26 mouse cellular contexts compared by ENCODE assay signal in genomic region chr1:133843900-133844299, GRCm38 (mm10). TPM values are rescaled to one million over a fixed set of nuclear protein-coding genes. Genes with fewer than 3 reads are reported as not detected.
DNase-seq lines count a peak whose midpoint lies in the region; ATAC-seq and TF ChIP-seq lines count a peak whose summit lies in the region.
"Had no signal": no experiment of that assay in that cellular context is flagged by ENCODE, and none has a peak within 500 bp of the region (broad histone marks: within the 10 kb centered on the region; RNA-seq: fewer than 3 reads in every experiment).

No protein-coding gene starts in this region.

- H3K27ac ChIP-seq in hindbrain, embryonic 13.5 days = peak overlapping the region; percentile 19; the same call in 1 of the 2 replicates
- no peak overlapping the region for H3K27ac ChIP-seq in hindbrain, postnatal 0 days
- H3K27ac ChIP-seq in embryonic fibroblast, embryonic 13.5 days (ENCODE audit: insufficient read depth, low read length) = 0 out of 2 replicates have a peak overlapping the region, but pooled peaks have one; percentile 4
- H3K27ac ChIP-seq in liver, embryonic 11.5 days (ENCODE audit: low read depth, low read length) = no peak overlapping the region
- H3K27ac ChIP-seq in liver, embryonic 16.5 days (ENCODE audit: low read length) = peak overlapping the region; percentile 43
- H3K27ac ChIP-seq: forebrain, embryonic 12.5 days; heart, embryonic 15.5 days; layer of hippocampus, adult 2 months; limb, embryonic 13.5 days; macrophage; neural tube, embryonic 13.5 days had no signal

- H3K36me3 ChIP-seq in hindbrain, embryonic 13.5 days = no peaks in the 10 kb centered on the region
- H3K36me3 ChIP-seq in hindbrain, postnatal 0 days (ENCODE audit: insufficient read depth, low read length) = no peaks in the 10 kb centered on the region
- H3K36me3 ChIP-seq in liver, embryonic 11.5 days (ENCODE audit: control insufficient read depth, insufficient read depth, low read length) = no peaks in the 10 kb centered on the region
- no peaks in the 10 kb centered on the region for H3K36me3 ChIP-seq in liver, embryonic 16.5 days (ENCODE audit: control insufficient read depth, insufficient read depth)
- H3K36me3 ChIP-seq: forebrain, embryonic 12.5 days; heart, embryonic 15.5 days; limb, embryonic 13.5 days; neural tube, embryonic 13.5 days had no signal

- TF ChIP-seq POLR2A in embryonic fibroblast, embryonic 13.5 days (IDR thresholded peaks at IDR 0.05; ENCODE audit: low read depth, low read length) = no peak

- H3K27me3 ChIP-seq in hindbrain, embryonic 13.5 days = no peaks in the 10 kb centered on the region
- H3K27me3 ChIP-seq in hindbrain, postnatal 0 days (ENCODE audit: insufficient read depth, low read length) = no peaks in the 10 kb centered on the region
- H3K27me3 ChIP-seq in liver, embryonic 11.5 days (replicated peaks; ENCODE audit: control insufficient read depth, insufficient read depth, low read length) = no peaks in the 10 kb centered on the region
- no peaks in the 10 kb centered on the region for H3K27me3 ChIP-seq in liver, embryonic 16.5 days (ENCODE audit: control insufficient read depth, insufficient read depth, low read depth, low read length)
- H3K27me3 ChIP-seq: heart, embryonic 15.5 days; neural tube, embryonic 13.5 days; Patski had no signal

- H3K9me3 ChIP-seq in hindbrain, embryonic 13.5 days = no peaks in the 10 kb centered on the region
- H3K9me3 ChIP-seq in hindbrain, postnatal 0 days (ENCODE audit: low read length) = no peaks in the 10 kb centered on the region
- H3K9me3 ChIP-seq in liver, embryonic 11.5 days (ENCODE audit: control insufficient read depth, low read length) = no peaks in the 10 kb centered on the region; the same call in 1 of the 2 replicates
- H3K9me3 ChIP-seq in liver, embryonic 16.5 days (replicated peaks; ENCODE audit: control insufficient read depth, low read length) = no peaks in the 10 kb centered on the region
- H3K9me3 ChIP-seq: forebrain, embryonic 12.5 days; heart, embryonic 15.5 days; limb, embryonic 13.5 days; neural tube, embryonic 13.5 days had no signal

- no peak overlapping the region for H3K9ac ChIP-seq in hindbrain, embryonic 13.5 days
- H3K9ac ChIP-seq in hindbrain, postnatal 0 days (replicated peaks; ENCODE audit: low read length) = no peak overlapping the region
- no peak overlapping the region for H3K9ac ChIP-seq in liver, embryonic 11.5 days (ENCODE audit: low read depth, low read length)
- H3K9ac ChIP-seq in liver, embryonic 16.5 days (ENCODE audit: low read depth, low read length) = 0 out of 2 replicates have a peak overlapping the region, but pooled peaks have one; percentile 17
- H3K9ac ChIP-seq: forebrain, embryonic 12.5 days; forebrain, postnatal 0 days; heart, embryonic 15.5 days; limb, embryonic 13.5 days; neural tube, embryonic 13.5 days had no signal

- TF ChIP-seq CTCF in hindbrain, postnatal 0 days (IDR thresholded peaks at IDR 0.05; ENCODE audit: low read depth) = no peak
- no peak for TF ChIP-seq CTCF in embryonic fibroblast, embryonic 13.5 days (IDR thresholded peaks at IDR 0.05; ENCODE audit: borderline replicate concordance, insufficient read depth, low read length)

- 85% methylated on average over 6 of the region's 6 CpGs for WGBS in hindbrain, embryonic 13.5 days
- 90% methylated on average over 6 of the region's 6 CpGs for WGBS in hindbrain, postnatal 0 days
- 42% methylated on average over 6 of the region's 6 CpGs for WGBS in liver, embryonic 11.5 days
- 28% methylated on average over 6 of the region's 6 CpGs for WGBS in liver, embryonic 16.5 days (ENCODE audit: insufficient replicate concordance)

- intact Hi-C loops in heart, postnatal 14 days (cut with DNase I) = no loop called here

- no peak for DNase-seq in hindbrain, postnatal 0 days (ENCODE audit: low spot score)
- no peak for DNase-seq in liver, embryonic 11.5 days (ENCODE audit: low spot score)
- DNase-seq in right cerebral cortex, adult 2 months (ENCODE audit: low spot score in 2 of 2) = no peak
- no peak for DNase-seq in heart, postnatal 14 days
- DNase-seq in urinary bladder, postnatal 25 days (ENCODE audit: low spot score) = no peak
- DNase-seq: adrenal gland, postnatal 10 days; cerebellum, adult 11 months; cerebellum, adult 9-10 months; cerebellum, postnatal 36 days; forebrain, postnatal 0 days; heart, postnatal 4 days; kidney, adult 2 months; kidney, postnatal 36 days; lung, adult 2 months; thymus, postnatal 14 days had no signal

- no peak overlapping the region for H3K4me2 ChIP-seq in hindbrain, embryonic 13.5 days
- no peak overlapping the region for H3K4me2 ChIP-seq in hindbrain, postnatal 0 days (ENCODE audit: low read depth, low read length)
- H3K4me2 ChIP-seq in liver, embryonic 11.5 days = no peak overlapping the region; the same call in 1 of the 2 replicates
- H3K4me2 ChIP-seq in liver, embryonic 16.5 days (ENCODE audit: low read depth, low read length) = peak overlapping the region; percentile 14; the same call in 1 of the 2 replicates
- H3K4me2 ChIP-seq: forebrain, embryonic 12.5 days; heart, embryonic 15.5 days; limb, embryonic 13.5 days; midbrain, embryonic 11.5 days; neural tube, embryonic 13.5 days had no signal

- H3K4me1 ChIP-seq in hindbrain, embryonic 13.5 days (replicated peaks) = peaks cover 54% of the 10 kb centered on the region
- H3K4me1 ChIP-seq in hindbrain, postnatal 0 days (ENCODE audit: insufficient read depth, low read length) = peaks cover 13% of the 10 kb centered on the region
- 0 out of 2 replicates have a peak, but pooled peaks cover 6% of the 10 kb centered on the region for H3K4me1 ChIP-seq in embryonic fibroblast, embryonic 13.5 days (ENCODE audit: control insufficient read depth, insufficient read depth, low read length)
- H3K4me1 ChIP-seq in liver, embryonic 11.5 days (replicated peaks; ENCODE audit: control insufficient read depth, insufficient read depth, low read length) = peaks cover 31% of the 10 kb centered on the region
- H3K4me1 ChIP-seq in liver, embryonic 16.5 days (ENCODE audit: control insufficient read depth, low read depth, low read length) = peaks cover 26% of the 10 kb centered on the region
- H3K4me1 ChIP-seq: heart, embryonic 15.5 days had no signal

- ATAC-seq in hindbrain, embryonic 13.5 days (ENCODE audit: low FRiP score) = no peak
- no peak for ATAC-seq in hindbrain, postnatal 0 days
- ATAC-seq in liver, embryonic 11.5 days (replicated peaks; ENCODE audit: low FRiP score) = peak; percentile 84
- ATAC-seq in liver, embryonic 16.5 days (ENCODE audit: low read depth) = peak; percentile 88
- ATAC-seq: forebrain, postnatal 0 days; Patski had no signal

- H3K4me3 ChIP-seq in hindbrain, embryonic 13.5 days = no peak overlapping the region
- H3K4me3 ChIP-seq in hindbrain, postnatal 0 days (ENCODE audit: low read length) = no peak overlapping the region
- no peak overlapping the region for H3K4me3 ChIP-seq in embryonic fibroblast, embryonic 13.5 days (ENCODE audit: insufficient read depth, low read length)
- H3K4me3 ChIP-seq in liver, embryonic 11.5 days (ENCODE audit: low read depth, low read length) = no peak overlapping the region
- H3K4me3 ChIP-seq in liver, embryonic 16.5 days (ENCODE audit: low read depth, low read length) = no peak overlapping the region
- H3K4me3 ChIP-seq: forebrain, embryonic 12.5 days; heart, embryonic 15.5 days; layer of hippocampus, adult 2 months; limb, embryonic 13.5 days; neural tube, embryonic 13.5 days had no signal

RNA-seq across cellular contexts. Expression of gene Atp2b4, which starts 43.1 kb away (rescaled TPM):
- polyA plus RNA-seq in hindbrain, embryonic 13.5 days (2015; fragmentation: Nextera tagmentation; extraction: Ambion mirVana) = 12.1 and 13.1 TPM in 2 replicates
- 56.6 and 57.3 TPM in 2 replicates for total RNA-seq in hindbrain, postnatal 0 days (2014; rRNA removed)
- 13.2 and 13.4 TPM in 2 replicates for polyA plus RNA-seq in hindbrain, postnatal 0 days (2015; fragmentation: Nextera tagmentation; extraction: Ambion mirVana)
- 37.2 and 41.3 TPM in 2 replicates for polyA plus RNA-seq in embryonic fibroblast, embryonic 13.5 days (2011; ENCODE audit: insufficient read length, low read depth, missing spikeins)
- polyA plus RNA-seq in liver, embryonic 11.5 days (2014; fragmentation: Nextera tagmentation; extraction: Ambion mirVana) = 17.1 and 19.6 TPM in 2 replicates
- 32.0 and 34.8 TPM in 2 replicates for polyA plus RNA-seq in liver, embryonic 16.5 days (2015; fragmentation: Nextera tagmentation; extraction: Ambion mirVana)
- 10 to 100 TPM; 29.9 to 32.2 TPM for total RNA-seq in heart, postnatal 14 days (2021)

Comparison
In these comparisons a context has a peak if more than half of its experiments do, and no peak if none do; other contexts are left out.
1. H3K27ac ChIP-seq: peak in hindbrain, embryonic 13.5 days (single experiment), embryonic fibroblast, embryonic 13.5 days (single experiment) and liver, embryonic 16.5 days (single experiment); none in hindbrain, postnatal 0 days (single experiment) and liver, embryonic 11.5 days (single experiment).
2. ATAC-seq: peak in liver, embryonic 11.5 days (single experiment) and liver, embryonic 16.5 days (single experiment); none in hindbrain, embryonic 13.5 days (single experiment) and hindbrain, postnatal 0 days (single experiment).